ENCODE assay signal across 7 mouse cellular contexts in genomic region chr6:108064918-108065526, GRCm38 (mm10). TPM values are rescaled to one million over a fixed set of nuclear protein-coding genes. Genes with fewer than 3 reads are reported as not detected.
DNase-seq lines count a peak whose midpoint lies in the region; ATAC-seq lines count a peak whose summit lies in the region.

Gene Setmar (plus strand): TSS chr6:108065045.

- intact Hi-C loops in gastrocnemius, postnatal 36 days (cut with DNase I), result no loop called here
- intact Hi-C loops in left cerebral cortex, postnatal 25 days (cut with DNase I), result no loop called here

- H3K36me3 ChIP-seq in intestine, embryonic 15.5 days, result no peaks in the 10 kb centered on the region
- no peaks in the 10 kb centered on the region for H3K36me3 ChIP-seq in midbrain, embryonic 10.5 days

- H3K4me2 ChIP-seq in intestine, embryonic 15.5 days (replicated peaks), result peak within 1 kb of the TSS; percentile 67

- DNase-seq in adrenal gland, adult 18-20 months (ENCODE audit: low spot score in 2 of 2), result peak; percentile 97
- peak; percentile 97 for DNase-seq in embryo, embryonic 11 days
- peak; percentile 96 to 97 for DNase-seq in gastrocnemius, postnatal 36 days
- peak; percentile 93 to 98 for DNase-seq in left cerebral cortex, postnatal 25 days (ENCODE audit: low spot score in 2 of 2)
- DNase-seq in midbrain, embryonic 10.5 days (ENCODE audit: low spot score), result peak; percentile 96
- DNase-seq in right cerebral cortex, postnatal 4 days, result peak; percentile 98

- peak within 1 kb of the TSS; percentile 94 for H3K27ac ChIP-seq in intestine, embryonic 15.5 days
- H3K27ac ChIP-seq in midbrain, embryonic 10.5 days (replicated peaks), result peak within 1 kb of the TSS; percentile 91

- H3K4me1 ChIP-seq in intestine, embryonic 15.5 days (replicated peaks), result 0 out of 2 replicates have a peak, but pooled peaks cover 2% of the 10 kb centered on the region
- no peaks in the 10 kb centered on the region for H3K4me1 ChIP-seq in midbrain, embryonic 10.5 days

- H3K4me3 ChIP-seq in intestine, embryonic 15.5 days (replicated peaks), result peak within 1 kb of the TSS; percentile 61
- H3K4me3 ChIP-seq in midbrain, embryonic 10.5 days, result peak within 1 kb of the TSS; percentile 66

- WGBS in intestine, embryonic 15.5 days, result under 1% methylated on average over 22 of the region's 24 CpGs
- under 1% methylated on average over 24 of the region's 24 CpGs for WGBS in midbrain, embryonic 10.5 days

- H3K9ac ChIP-seq in intestine, embryonic 15.5 days, result peak within 1 kb of the TSS; percentile 58

- peak; percentile 98 for ATAC-seq in intestine, embryonic 15.5 days

- H3K27me3 ChIP-seq in intestine, embryonic 15.5 days (replicated peaks), result no peaks in the 10 kb centered on the region
- H3K27me3 ChIP-seq in midbrain, embryonic 10.5 days (ENCODE audit: low read depth, poor library complexity, severe bottlenecking), result no peaks in the 10 kb centered on the region

- H3K9me3 ChIP-seq in intestine, embryonic 15.5 days, result no peaks in the 10 kb centered on the region
- H3K9me3 ChIP-seq in midbrain, embryonic 10.5 days (replicated peaks), result no peaks in the 10 kb centered on the region

RNA-seq across cellular contexts. Expression of gene Setmar, which starts in this region (rescaled TPM):
- 1 to 10 TPM; 6.2 to 6.7 TPM for total RNA-seq in adrenal gland, adult 18-20 months (2021)
- total RNA-seq in gastrocnemius, postnatal 36 days (2021), result 1 to 10 TPM; 3.8 to 4.1 TPM
- 5.8 and 6.4 TPM in 2 replicates for polyA plus RNA-seq in intestine, embryonic 15.5 days (2015; fragmentation: Nextera tagmentation; extraction: Ambion mirVana)
- 10 to 100 TPM in 1 of 2 experiments, 1 to 10 TPM in 1; 8.8 to 10.3 TPM for total RNA-seq in left cerebral cortex, postnatal 25 days (2021)
- polyA plus RNA-seq in midbrain, embryonic 10.5 days (2016; fragmentation: Nextera tagmentation; extraction: Ambion mirVana), result 7.0 and 7.3 TPM in 2 replicates

Comparison
In these comparisons a context has a peak if more than half of its experiments do, and no peak if none do; other contexts are left out.
1. Peak in every context shown above with its lines: DNase-seq, ATAC-seq, H3K4me3 ChIP-seq and H3K27ac ChIP-seq.